Mouse (Mus musculus) brain, embryonic 14.5 days (tissue): ENCODE results near the gene Agpat3.

Experiments
- CTCF ChIP-seq: fragments of 200-500 bp; IDR thresholded peaks from 2 replicates; pipeline ENCODE4 v1.5.1; 2012; ENCODE audit warnings: inconsistent platforms, mild to moderate bottlenecking, moderate library complexity, borderline replicate concordance; ENCODE audit not compliant: insufficient read depth, insufficient read length; ENCODE audit errors: extremely low read depth
- POLR2A ChIP-seq: fragments of 200-500 bp; IDR thresholded peaks from 2 replicates; pipeline ENCODE4 v1.6.1; 2012; ENCODE audit warnings: mild to moderate bottlenecking, inconsistent platforms, borderline replicate concordance; ENCODE audit not compliant: poor library complexity, insufficient read depth, insufficient read length, severe bottlenecking; ENCODE audit errors: extremely low read depth

DNA sequence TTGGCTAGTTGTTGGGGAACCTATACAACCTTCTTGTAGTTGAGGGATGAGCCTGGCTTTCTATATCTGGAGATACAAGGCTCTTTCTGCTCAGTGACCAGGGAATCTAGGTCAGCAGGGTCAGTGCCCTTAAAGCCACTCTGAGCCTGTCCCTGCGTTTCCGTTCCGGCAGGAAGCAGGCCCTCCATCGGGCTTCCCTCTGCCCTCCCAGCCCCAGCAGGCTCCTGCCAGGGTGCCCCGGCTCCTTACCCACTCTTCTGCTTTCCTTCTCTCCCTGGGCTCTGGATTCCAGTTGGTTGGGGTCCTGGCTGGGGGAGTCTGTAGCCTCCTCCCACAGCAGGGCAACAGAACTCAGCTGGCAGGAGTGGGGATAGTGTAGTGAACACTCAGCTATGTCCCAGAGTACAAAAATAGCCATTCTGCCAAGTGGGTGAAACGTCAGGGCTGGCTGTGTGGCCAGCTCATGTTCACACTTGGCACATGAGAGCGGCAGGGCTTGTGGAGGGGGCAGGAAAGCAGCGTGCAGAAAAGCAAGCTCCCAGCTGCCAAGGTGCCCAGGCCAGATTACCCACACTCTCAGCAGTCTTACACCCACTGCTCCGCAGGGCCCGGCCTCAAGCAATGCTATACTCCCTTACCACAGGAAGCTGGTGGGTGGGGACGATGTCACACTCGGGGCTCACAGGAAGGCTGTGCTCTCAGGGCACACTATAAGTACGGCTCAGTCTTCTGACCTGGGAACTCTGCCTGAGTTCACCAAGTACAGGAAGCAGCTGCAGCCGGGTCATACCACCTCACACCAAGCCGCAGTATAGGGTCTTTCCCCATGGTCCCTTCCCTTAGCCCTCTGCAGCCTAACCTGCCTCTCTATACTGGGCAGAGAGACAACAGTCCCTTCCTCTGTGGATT lies 54.5 kb downstream of the Agpat3 start:
- TF ChIP-seq CTCF, result no peak
- TF ChIP-seq POLR2A, result no peak
